Mouse (Mus musculus): Measurements from ENCODE around the gene Bmt2. TPM values are rescaled to one million over a fixed set of nuclear protein-coding genes. Genes with fewer than 3 reads are reported as not detected.

Bmt2 gene
- polyA plus RNA-seq, 1 experiment: 13.3 TPM

GRCm38 (mm10) chr6:13683929-13684595 is 6.3 kb upstream of the Bmt2 start:
- Histone ChIP-seq H3K27ac (ENCODE audit: insufficient read depth, low read length) (no peak overlapping the region), H3K4me1 (ENCODE audit: control insufficient read depth, insufficient read depth, low read length) (no peaks in the 10 kb centered on the region), H3K4me3 (replicated peaks; ENCODE audit: insufficient read depth, low read depth, low read length) (no peak overlapping the region), H3K27me3 (ENCODE audit: control insufficient read depth, insufficient read depth, low read length) (no peaks in the 10 kb centered on the region)
- TF ChIP-seq POLR2A (IDR thresholded peaks at IDR 0.05; ENCODE audit: borderline replicate concordance, insufficient read depth, low read length) (no peak), CTCF (IDR thresholded peaks at IDR 0.05; ENCODE audit: borderline replicate concordance, insufficient read depth, low read depth, low read length) (no peak)
- no peak for DNase-seq
- WGBS: 92% methylated on average over 2 of the region's 2 CpGs

- TF ChIP-seq CTCF (IDR thresholded peaks at IDR 0.05; ENCODE audit: borderline replicate concordance, insufficient read depth, low read depth, low read length) (no peak), POLR2A (IDR thresholded peaks at IDR 0.05; ENCODE audit: borderline replicate concordance, insufficient read depth, low read length) (no peak)
- no peaks in the 10 kb centered on the region for H3K27me3 ChIP-seq (ENCODE audit: control insufficient read depth, insufficient read depth, low read length)
- H3K4me1 ChIP-seq (ENCODE audit: control insufficient read depth, insufficient read depth, low read length): no peaks in the 10 kb centered on the region; the same call in 1 of the 2 replicates
- H3K27ac ChIP-seq (ENCODE audit: insufficient read depth, low read length): no peak overlapping the region
- DNase-seq: no peak
- WGBS: 26% methylated on average over 5 of the region's 5 CpGs
- peak overlapping the region; percentile 68 for H3K4me3 ChIP-seq (replicated peaks; ENCODE audit: insufficient read depth, low read depth, low read length)
Measured at GRCm38 (mm10) chr6:13678349-13678748, 583 bp upstream of the Bmt2 start.

GRCm38 (mm10) chr6:13677141-13677761 is 515 bp downstream of the Bmt2 start:
- Histone ChIP-seq H3K4me1 (ENCODE audit: control insufficient read depth, insufficient read depth, low read length) (peaks cover 3% of the 10 kb centered on the region; the same call in 1 of the 2 replicates), H3K4me3 (replicated peaks; ENCODE audit: insufficient read depth, low read depth, low read length) (peak overlapping the region; percentile 68), H3K27me3 (ENCODE audit: control insufficient read depth, insufficient read depth, low read length) (no peaks in the 10 kb centered on the region), H3K27ac (ENCODE audit: insufficient read depth, low read length) (peak overlapping the region; percentile 70)
- DNase-seq: peak; percentile 75 to 78
- TF ChIP-seq CTCF (IDR thresholded peaks at IDR 0.05; ENCODE audit: borderline replicate concordance, insufficient read depth, low read depth, low read length) (no peak), POLR2A (IDR thresholded peaks at IDR 0.05; ENCODE audit: borderline replicate concordance, insufficient read depth, low read length) (no peak)
- WGBS: 1% methylated on average over 43 of the region's 43 CpGs

GRCm38 (mm10) chr6:13676196-13676595 is 1.6 kb downstream of the Bmt2 start:
- H3K4me1 ChIP-seq (ENCODE audit: control insufficient read depth, insufficient read depth, low read length): peaks cover 3% of the 10 kb centered on the region; the same call in 1 of the 2 replicates
- TF ChIP-seq POLR2A (IDR thresholded peaks at IDR 0.05; ENCODE audit: borderline replicate concordance, insufficient read depth, low read length) (no peak), CTCF (IDR thresholded peaks at IDR 0.05; ENCODE audit: borderline replicate concordance, insufficient read depth, low read depth, low read length) (no peak)
- peak overlapping the region; percentile 68 for H3K4me3 ChIP-seq (replicated peaks; ENCODE audit: insufficient read depth, low read depth, low read length)
- no peak overlapping the region for H3K27ac ChIP-seq (ENCODE audit: insufficient read depth, low read length)
- H3K27me3 ChIP-seq (ENCODE audit: control insufficient read depth, insufficient read depth, low read length): no peaks in the 10 kb centered on the region
- DNase-seq: no peak

- Histone ChIP-seq H3K27ac (ENCODE audit: insufficient read depth, low read length) (no peak overlapping the region), H3K27me3 (ENCODE audit: control insufficient read depth, insufficient read depth, low read length) (no peaks in the 10 kb centered on the region), H3K4me1 (ENCODE audit: control insufficient read depth, insufficient read depth, low read length) (peaks cover 3% of the 10 kb centered on the region; the same call in 1 of the 2 replicates), H3K4me3 (replicated peaks; ENCODE audit: insufficient read depth, low read depth, low read length) (peak overlapping the region; percentile 24)
- DNase-seq: no peak
- TF ChIP-seq POLR2A (IDR thresholded peaks at IDR 0.05; ENCODE audit: borderline replicate concordance, insufficient read depth, low read length): no peak
- no peak for TF ChIP-seq CTCF (IDR thresholded peaks at IDR 0.05; ENCODE audit: borderline replicate concordance, insufficient read depth, low read depth, low read length)
- 64% methylated on average over 5 of the region's 5 CpGs for WGBS
Measured at GRCm38 (mm10) chr6:13674600-13675305, 3.0 kb downstream of the Bmt2 start.

- TF ChIP-seq POLR2A (IDR thresholded peaks at IDR 0.05; ENCODE audit: borderline replicate concordance, insufficient read depth, low read length) (no peak), CTCF (IDR thresholded peaks at IDR 0.05; ENCODE audit: borderline replicate concordance, insufficient read depth, low read depth, low read length) (no peak)
- Histone ChIP-seq H3K27me3 (ENCODE audit: control insufficient read depth, insufficient read depth, low read length) (no peaks in the 10 kb centered on the region), H3K4me3 (replicated peaks; ENCODE audit: insufficient read depth, low read depth, low read length) (no peak overlapping the region), H3K27ac (ENCODE audit: insufficient read depth, low read length) (no peak overlapping the region), H3K4me1 (ENCODE audit: control insufficient read depth, insufficient read depth, low read length) (no peaks in the 10 kb centered on the region)
- 88% methylated on average over 7 of the region's 7 CpGs for WGBS
- no peak for DNase-seq
Measured at GRCm38 (mm10) chr6:13665646-13666045, 12.1 kb downstream of the Bmt2 start.

- H3K27me3 ChIP-seq (ENCODE audit: control insufficient read depth, insufficient read depth, low read length): no peaks in the 10 kb centered on the region
- TF ChIP-seq POLR2A (IDR thresholded peaks at IDR 0.05; ENCODE audit: borderline replicate concordance, insufficient read depth, low read length): no peak
- TF ChIP-seq CTCF (IDR thresholded peaks at IDR 0.05; ENCODE audit: borderline replicate concordance, insufficient read depth, low read depth, low read length): no peak
- DNase-seq: no peak
- no peak overlapping the region for H3K4me3 ChIP-seq (replicated peaks; ENCODE audit: insufficient read depth, low read depth, low read length)
- WGBS: 58% methylated on average over 2 of the region's 2 CpGs
- H3K27ac ChIP-seq (ENCODE audit: insufficient read depth, low read length): no peak overlapping the region
- H3K4me1 ChIP-seq (ENCODE audit: control insufficient read depth, insufficient read depth, low read length): no peaks in the 10 kb centered on the region
Measured at GRCm38 (mm10) chr6:13658016-13658415, 19.8 kb downstream of the Bmt2 start.
